Mouse (Mus musculus) mature B cell (primary cell): Measurements from ENCODE around the gene Grin3b.

Experiments
- in situ Hi-C: fragments of 300-500 bp; cut with MboI; formaldehyde crosslinking; loops from 2 replicates; pipeline ENCODE4 v1.14.3; 2019

Grin3b gene

DNA sequence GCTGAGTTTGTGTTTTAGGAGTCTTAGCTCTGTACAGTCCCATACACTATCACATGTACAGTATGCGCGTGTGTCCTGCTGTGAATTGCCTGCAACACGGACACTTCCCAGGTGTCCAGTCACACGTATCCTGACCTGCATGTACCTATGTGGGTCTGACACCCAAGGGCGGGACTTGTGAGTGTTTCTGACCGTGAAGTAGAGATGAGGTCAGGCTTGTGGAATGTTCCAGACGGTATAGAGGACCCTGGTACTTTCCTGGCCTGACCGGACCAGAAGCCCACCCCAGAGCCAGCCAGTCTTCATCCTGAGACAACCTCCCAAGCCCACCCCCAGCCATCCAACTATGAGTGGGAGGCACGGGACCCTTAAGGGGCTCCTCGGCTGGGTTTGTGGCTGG lies 45.1 kb downstream of the Grin3b start:
- in situ Hi-C loops = no loop called here

DNA sequence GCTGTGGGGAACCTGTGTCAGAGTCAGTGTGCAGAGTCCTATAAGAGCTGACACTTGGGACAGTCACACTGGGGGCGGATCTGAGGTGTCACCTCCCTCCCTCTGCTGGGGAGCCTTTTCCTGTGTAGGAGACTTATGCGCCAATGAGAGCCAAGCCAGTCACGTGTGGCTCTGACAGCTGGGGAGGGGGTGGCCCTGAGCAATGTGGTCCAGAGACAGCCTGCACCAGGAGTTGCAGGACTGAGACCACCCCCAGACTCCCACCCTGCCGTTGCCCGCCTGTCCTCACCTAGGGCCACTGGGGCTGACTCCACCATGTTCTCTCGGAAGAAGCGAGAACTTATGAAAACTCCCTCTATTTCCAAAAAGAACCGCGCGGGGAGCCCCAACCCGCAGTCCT lies 46.0 kb downstream of the Grin3b start, which contains the start of gene Arhgap45:
TSS of gene Arhgap45 (plus strand) at position 143 of the 400 bp plus-strand sequence.
- in situ Hi-C loops = no loop called here

DNA sequence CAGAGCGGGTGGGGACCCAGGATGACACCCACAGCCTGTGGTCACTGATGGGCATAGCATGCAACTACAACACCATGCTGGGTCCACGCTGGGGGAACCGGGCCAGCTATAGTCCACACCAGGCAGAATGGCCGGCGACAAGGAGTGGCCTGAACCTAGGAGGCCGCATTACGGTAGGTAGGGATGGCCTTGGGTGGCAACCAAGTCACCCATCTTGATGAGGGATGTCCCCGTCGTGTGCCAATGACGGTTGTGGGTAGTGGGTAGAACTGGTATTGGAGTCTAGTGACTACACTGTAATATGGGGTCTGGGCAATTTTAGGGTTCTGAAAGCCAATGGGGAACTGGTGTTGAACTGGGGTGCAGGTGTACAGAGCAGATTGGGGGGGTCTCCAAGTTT lies 46.4 kb downstream of the Grin3b start:
- in situ Hi-C loops = no loop called here

DNA sequence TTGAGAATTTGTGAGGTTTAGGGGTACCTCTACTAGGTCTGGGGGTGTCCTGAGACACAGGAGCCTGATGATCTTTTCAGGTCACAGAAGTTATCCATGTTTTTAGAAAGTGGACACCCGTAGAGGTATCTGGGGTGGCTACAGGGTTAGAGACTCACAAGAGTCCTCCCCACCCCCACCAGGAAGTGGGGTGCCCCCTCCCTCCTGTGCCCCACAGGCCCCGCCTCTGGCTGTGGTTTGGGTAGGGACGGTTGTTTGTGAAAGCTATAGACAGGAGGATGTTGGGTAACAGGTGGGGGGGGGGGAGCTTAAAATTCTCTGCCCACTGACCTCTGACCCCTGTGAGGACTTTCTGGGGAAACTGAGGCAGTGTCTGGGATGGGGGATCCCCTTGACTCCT lies 46.8 kb downstream of the Grin3b start:
- in situ Hi-C loops = no loop called here

DNA sequence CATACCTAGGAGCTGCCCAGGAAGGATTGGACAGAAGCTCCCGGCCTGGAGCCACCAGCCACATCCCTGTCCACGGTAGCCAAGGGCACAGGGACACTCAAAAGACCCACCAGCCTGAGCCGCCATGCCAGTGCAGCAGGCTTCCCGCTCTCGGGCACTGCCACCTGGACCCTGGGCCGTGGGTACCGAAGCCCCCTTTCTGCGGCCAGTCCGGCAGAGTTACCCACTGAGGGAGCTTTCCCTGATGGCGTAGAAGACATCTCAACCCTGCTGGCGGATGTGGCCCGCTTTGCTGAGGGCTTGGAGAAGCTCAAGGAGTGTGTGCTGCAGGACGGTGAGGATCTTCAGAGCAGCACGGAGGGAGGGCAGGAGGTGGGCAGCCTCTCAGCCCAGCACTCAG lies 47.3 kb downstream of the Grin3b start:
- in situ Hi-C loops = no loop called here

DNA sequence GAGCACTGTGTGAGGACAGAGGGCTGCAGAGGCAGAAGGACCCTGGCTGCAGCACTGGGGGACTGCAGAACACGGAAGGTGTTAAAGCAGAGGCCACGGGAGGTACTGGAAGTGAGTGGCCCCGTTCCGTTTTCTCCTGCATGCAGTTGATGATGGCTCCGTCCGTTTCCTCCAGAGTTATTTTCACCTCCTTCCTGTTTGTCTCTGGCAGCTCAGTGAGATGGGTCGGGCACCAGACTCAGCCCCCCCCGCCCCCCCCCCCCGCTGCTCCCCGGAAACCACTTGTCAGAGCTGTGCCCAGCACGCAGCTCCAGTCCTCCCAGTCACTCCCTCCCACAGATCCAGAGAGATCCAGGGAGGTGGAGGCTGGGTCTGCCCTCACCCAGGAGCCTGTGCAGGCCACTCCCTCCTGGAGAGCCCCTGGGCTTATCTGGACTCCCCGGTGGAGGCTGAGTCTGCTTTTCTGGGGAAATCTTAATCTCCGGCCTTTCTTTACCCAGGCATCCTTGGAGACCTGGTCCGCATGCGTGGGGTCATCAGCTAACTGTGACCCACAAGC lies 48.3 kb downstream of the Grin3b start:
- in situ Hi-C loops = no loop called here

DNA sequence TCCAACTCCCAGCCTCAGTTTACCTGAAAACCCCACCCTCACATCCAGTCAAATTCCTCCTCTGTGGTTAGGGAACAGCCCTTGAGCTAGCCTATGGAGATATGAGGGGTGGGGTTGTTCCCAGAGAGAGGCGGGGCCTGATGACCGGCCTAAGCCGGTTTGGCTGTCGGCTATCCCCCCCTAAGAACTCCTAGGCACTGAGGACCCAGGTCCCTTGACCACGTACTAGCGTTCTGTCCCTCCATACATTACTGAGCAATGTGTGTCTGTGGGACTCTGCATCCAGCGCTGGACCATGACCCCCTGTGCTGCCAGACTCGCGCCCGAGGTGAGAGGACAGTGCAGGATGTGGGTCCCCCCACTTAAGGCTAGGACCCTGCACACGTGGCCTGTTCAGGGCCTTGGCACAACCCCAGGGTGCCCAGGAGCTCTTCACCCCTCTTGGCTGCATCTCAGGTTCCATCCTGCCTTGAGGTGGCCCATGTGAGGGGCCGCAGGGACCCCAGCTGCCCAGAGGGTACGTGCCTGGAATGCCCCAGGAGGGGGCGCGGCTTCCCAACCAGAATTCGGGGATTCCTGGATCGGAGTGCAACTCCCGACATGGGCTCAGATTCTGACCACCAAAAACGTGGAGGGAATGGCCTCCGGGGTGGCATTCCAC lies 49.1 kb downstream of the Grin3b start:
- in situ Hi-C loops = loop anchor here (5.0 kb wide), 1 partner anchor 32 kb away; the partner anchor contains the start of gene Cnn2

DNA sequence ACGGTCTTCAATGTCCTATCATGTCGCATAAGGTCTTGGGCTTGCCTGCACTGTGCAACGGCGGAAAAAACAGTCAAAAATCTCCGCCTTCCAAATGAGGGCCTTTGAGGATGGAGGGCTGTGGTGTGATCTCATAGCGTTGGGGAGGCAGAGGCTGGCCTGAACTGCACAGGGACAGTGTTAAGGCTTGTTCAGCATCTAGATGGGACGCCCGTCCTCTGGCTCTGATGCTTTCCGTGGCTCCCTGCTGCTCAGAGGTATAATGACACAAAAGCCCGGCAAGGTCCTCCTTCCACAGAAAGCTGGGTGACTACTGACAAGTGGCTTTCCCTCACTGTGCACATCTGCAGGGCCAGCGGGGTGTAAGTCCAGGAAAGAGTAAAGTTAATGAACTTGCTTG lies 49.7 kb downstream of the Grin3b start:
- in situ Hi-C loops = loop anchor here (5.0 kb wide), 1 partner anchor 33 kb away; the partner anchor contains the start of gene Cnn2

DNA sequence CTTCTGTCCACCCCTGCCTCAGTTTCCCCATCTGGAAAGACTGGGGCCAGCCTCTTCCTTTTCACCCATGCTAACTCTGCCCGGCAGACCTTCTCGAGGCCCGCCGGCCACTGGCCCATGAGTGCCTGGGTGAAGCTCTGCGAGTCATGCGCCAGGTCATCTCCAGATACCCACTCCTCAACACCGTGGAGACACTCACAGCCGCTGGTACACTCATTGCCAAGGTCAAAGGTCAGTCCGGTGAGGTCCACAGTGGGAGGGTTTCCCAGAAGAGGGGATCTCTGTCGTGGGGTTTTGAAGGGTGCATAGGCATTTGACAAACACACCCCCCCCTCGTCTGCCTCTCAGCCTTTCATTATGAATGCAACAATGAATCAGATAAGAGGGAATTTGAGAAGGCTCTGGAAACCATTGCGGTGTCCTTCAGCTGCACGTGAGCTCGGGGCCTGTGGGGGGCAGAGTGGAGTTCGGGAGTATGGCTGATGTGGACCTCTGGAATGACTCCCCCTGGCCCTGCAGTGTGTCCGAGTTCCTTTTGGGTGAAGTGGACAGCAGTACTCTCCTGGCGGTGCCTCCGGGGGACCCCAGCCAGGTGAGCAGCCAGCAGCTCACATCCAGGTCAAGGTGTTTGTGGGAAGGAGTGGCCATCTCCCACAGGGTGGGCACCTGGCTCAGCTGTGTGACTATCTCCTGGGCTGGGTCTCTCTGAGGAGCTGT lies 50.2 kb downstream of the Grin3b start:
- in situ Hi-C loops = loop anchor here (5.0 kb wide), 1 partner anchor 33 kb away; the partner anchor contains the start of gene Cnn2

DNA sequence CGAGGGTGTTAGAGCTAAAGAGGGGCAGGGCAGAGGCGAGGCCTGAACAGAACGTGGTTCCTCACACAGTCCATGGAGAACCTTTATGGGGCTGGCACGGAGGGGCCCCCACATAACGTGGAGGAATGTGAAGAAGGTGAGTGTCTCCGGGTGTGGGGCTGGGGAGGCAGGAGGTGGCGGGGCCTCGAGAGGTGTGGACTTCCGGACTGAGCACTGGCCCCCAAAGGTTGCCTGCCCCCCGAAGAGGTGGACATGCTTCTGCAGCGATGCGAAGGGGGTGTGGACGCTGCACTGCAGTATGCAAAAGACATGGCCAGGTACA lies 50.8 kb downstream of the Grin3b start:
- in situ Hi-C loops = loop anchor here (5.0 kb wide), 1 partner anchor 34 kb away; the partner anchor contains the start of gene Cnn2

DNA sequence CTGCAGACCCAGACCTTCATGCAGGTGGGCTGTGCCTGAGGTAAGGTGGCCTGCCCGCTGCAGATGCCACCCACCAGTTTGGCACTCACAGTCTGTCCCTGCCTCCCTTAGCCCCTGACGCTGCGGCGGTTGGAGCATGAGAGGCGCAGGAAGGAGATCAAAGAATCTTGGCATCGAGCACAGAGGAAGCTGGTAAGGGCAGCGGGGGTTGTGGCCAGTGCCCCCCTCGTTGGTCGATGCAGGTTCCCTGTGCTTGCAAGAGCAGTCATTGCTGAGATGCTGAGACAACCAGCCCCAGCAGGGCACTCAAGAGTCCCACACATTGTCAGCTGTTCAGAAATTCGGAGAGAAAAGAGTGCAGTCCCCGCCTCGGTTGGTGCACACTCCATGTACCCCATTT lies 51.6 kb downstream of the Grin3b start:
- in situ Hi-C loops = loop anchor here (5.0 kb wide), 1 partner anchor 35 kb away; the partner anchor contains the start of gene Cnn2

DNA sequence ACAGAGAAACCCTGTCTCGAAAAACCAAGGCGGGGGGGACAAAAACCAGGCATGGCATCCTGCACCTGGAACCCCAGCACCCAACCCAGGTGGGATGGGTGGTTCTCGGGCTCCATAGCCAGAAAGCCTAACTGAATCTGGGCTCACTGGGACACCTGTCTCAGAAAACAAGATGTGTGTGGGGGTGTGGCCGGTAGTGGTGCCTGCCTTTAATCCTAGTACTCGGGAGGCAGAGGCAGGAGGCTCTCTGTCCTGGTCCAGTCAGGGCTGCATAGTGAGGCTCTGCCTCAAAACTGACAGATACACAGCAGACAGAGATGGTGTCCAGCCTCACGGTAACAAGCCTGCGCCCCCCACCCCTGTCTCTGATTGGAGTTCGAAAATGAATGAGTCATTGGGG lies 52.3 kb downstream of the Grin3b start:
- in situ Hi-C loops = loop anchor here (5.0 kb wide), 1 partner anchor 36 kb away; the partner anchor contains the start of gene Cnn2

DNA sequence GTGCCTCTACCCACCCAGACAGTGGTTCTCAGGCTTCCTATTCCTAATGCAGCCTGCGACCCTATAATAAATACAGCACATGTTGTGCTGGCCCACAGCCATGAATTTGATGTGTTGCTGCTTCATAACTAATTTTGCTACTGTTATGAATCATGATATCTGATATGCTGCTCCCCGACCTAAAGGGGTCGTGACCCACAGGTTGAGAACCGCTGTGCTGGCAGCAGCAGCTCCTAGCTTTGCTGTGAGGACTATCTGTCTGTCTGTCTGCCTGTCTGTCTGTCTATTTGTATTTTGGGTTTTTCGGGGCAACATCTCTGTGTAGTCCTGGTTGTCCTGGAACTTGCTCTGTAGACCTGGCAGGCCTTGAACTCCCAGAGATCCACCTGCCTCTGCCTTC lies 53.2 kb downstream of the Grin3b start:
- in situ Hi-C loops = loop anchor here (5.0 kb wide), 1 partner anchor 36 kb away; the partner anchor contains the start of gene Cnn2

DNA sequence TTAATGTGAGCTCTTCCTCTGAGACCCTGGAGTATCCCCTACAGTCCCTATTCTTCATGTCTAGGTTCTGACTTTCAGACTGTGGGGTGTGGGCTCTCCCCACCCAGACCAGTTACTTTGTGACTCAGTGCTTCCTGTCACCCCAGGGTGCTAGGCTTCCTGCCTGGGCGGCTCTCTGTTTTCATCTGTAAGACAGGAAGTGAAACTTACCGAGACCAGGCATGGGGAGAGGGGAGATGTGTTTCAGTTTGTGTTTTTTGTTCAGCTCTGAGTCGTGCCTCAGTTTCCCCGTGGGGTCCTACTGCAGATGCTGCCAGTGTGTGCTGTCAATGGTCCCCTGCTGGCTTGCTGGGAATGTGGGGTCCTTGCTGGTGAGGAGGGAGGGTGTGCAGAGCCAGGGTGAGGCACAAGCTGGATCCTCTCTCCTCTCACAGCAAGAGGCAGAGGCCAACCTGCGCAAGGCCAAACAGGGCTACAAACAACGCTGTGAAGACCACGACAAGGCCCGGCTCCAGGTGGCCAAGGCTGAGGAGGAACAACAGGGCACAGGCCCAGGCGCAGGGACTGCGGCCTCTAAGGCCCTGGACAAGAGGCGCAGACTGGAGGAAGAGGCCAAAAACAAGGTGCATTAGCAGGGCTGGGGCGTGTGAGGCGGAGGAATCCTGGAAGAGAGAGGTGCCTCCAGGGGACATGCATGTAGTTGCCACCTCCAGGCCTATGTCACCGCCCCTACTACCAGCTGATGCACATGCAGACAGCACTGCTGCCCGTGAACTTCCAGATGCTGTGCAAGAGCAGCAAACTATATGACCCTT lies 53.9 kb downstream of the Grin3b start:
- in situ Hi-C loops = loop anchor here (5.0 kb wide), 1 partner anchor 37 kb away; the partner anchor contains the start of gene Cnn2

DNA sequence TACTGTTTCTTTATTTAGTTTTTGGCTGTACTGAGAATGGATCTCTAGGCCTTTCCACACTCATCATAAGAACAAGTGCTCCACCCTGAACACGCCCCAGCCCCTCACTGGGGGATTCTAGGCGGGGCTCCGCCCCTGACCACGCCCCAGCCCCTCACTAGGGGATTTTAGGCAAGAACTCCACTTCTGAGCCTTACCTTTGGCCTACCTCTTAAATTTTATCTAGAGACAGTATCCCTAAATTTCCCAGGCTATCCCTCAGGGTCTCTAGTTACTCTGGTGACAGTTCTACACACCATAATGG lies 54.5 kb downstream of the Grin3b start:
- in situ Hi-C loops = no loop called here

DNA sequence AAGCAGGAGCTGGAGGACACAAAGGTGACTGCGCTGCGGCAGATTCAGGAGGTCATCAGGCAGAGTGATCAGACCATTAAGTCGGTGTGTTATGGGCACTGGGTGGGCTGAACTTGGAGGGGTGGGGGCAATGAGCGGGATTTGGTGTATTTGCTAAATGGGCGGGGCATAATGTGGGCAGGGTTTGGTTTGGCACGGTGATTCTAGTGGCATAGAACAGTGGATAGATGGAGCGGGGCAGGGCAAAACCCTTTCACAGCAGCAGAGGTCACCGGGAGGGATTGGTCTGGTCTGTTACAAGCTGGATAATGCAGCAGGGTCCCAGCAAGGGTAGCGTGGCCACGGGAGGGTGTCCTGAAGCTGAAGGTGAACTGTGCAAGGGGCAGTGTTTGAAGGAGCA lies 54.9 kb downstream of the Grin3b start:
- in situ Hi-C loops = no loop called here

DNA sequence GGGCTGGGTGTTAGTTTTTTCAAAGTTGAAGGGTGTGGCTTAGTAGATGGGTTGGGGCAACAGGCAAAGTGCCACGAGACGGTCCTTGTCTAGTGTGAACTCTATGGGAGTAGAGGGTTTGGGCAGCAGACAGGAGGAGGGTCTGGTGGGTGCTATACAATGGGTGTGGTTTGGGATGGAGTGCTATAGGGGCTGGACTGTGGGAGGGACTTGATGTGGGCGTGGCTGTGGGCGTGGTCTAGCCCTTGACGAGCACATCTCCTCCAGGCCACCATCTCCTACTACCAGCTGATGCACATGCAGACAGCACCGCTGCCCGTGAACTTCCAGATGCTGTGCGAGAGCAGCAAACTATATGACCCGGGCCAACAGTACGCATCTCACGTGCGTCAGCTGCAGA lies 55.4 kb downstream of the Grin3b start:
- in situ Hi-C loops = no loop called here
